Mouse (Mus musculus) splenic B cell, adult 2 months (primary cell): ENCODE measurements around the gene Smarcd1.
"Not testable (repeated sequence)": the region's sequence is repeated elsewhere in the genome, so short reads cannot be mapped to it uniquely, and the experiment has no call there.

Experiments used
- DNase-seq: peaks from one replicate; pipeline ENCODE4 v3.0.0-alpha.2; 2011; ENCODE audit warnings: low read depth, low spot score
- H3K27me3 ChIP-seq: 2 replicates; pipeline ENCODE4 v1.6.1; 2012; ENCODE audit warnings: mild to moderate bottlenecking, low read length, moderate library complexity, mixed read lengths; ENCODE audit not compliant: control insufficient read depth, poor library complexity, insufficient read depth, severe bottlenecking
- H3K36me3 ChIP-seq: 2 replicates; pipeline ENCODE4 v1.6.1; 2012; ENCODE audit warnings: mild to moderate bottlenecking, low read length, moderate library complexity, mixed read lengths; ENCODE audit not compliant: control insufficient read depth, poor library complexity, insufficient read depth, severe bottlenecking

Gene Smarcd1

DNA sequence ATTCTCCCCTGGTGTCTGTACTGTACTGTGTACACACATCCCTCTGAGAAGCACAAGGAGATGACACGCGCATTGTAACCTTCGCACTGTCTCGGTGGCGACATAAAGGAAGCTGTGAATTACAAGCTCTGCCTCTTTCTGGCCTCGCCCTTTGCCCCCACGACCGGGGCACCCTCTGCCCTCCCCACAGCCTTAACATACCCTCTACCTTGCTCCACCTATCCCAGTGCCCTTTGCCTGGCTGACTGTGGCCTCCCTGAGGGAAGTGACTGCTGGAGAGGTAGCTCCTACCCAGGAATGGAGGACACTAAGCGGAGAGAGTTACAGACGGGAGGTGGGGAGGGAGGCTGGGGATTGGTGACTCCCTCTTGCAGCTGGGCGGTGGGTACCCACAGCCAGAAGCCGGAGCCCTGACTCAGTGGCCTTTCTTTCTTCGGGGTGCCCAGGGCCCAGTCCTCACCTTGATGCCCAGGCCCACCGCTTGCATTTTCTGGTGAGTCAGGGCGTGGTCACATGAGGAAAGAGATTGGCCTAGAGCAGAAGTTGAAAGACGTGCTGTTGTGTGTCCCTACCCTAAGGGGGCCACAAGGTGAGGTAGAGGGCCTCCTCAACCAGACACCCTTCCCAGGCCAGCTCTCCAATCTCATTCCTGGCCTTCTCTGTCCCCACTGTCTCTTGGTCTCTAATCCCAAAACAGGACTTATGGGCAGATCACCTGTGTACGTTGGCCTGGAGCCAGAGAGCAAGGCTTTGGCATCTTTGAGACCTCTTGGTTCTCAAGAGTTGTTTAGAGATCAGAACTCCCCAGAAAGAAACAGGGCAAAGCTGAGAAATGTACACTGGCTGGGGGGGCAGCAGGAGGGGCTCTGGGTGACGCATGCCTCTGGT lies 1.5 kb upstream of the Smarcd1 start:
- DNase-seq: no peak
- Histone ChIP-seq H3K27me3 (no peaks in the 10 kb centered on the region), H3K36me3 (no peaks in the 10 kb centered on the region)

DNA sequence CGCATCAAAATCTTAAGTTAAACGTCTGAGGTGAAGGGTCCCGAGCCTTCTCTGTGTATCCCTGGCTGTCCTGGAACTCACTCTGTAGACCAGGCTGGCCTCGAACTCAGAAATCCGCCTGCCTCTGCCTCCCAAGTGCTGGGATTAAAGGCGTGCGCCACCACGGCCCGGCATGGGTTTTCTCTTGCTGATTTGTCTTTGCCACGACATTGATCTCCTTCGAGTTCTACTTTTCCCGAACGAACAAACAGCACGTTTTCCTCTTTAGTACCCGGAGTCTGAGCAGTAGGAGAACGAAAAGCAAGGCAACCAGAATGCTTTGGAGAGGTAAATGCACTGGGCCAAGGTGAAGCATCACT lies 310 bp upstream of the Smarcd1 start:
- H3K27me3 ChIP-seq, H3K36me3 ChIP-seq, DNase-seq: not testable (repeated sequence)

- Histone ChIP-seq H3K27me3 (no peaks in the 10 kb centered on the region), H3K36me3 (no peaks in the 10 kb centered on the region)
- peak; percentile 18 for DNase-seq
Observed at GRCm38 (mm10) chr15:99703104-99703503, 1.2 kb downstream of the Smarcd1 start.

DNA sequence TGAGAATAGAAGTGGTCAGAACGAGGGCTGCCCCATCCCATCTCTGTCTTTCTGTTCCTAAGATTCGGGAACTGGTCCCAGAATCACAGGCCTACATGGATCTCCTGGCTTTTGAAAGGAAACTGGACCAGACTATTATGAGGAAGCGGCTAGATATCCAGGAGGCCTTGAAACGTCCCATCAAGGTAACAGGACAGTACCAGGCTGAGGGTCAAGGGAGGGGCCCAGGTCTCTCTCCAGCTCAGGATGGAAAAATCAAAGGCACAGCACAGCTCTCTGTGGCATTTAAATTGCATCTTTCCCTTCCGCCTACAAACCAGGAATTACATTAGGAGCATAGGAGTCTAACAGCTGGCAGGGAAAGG lies 1.7 kb downstream of the Smarcd1 start:
- no peaks in the 10 kb centered on the region for H3K36me3 ChIP-seq
- no peaks in the 10 kb centered on the region for H3K27me3 ChIP-seq
- DNase-seq: no peak

- no peaks in the 10 kb centered on the region for H3K27me3 ChIP-seq
- 0 out of 2 replicates have a peak, but pooled peaks cover under 1% of the 10 kb centered on the region for H3K36me3 ChIP-seq
- no peak for DNase-seq
Observed at GRCm38 (mm10) chr15:99704041-99704681, 2.2 kb downstream of the Smarcd1 start.

GRCm38 (mm10) chr15:99704881-99705280 lies 3.0 kb downstream of the Smarcd1 start:
- Histone ChIP-seq H3K27me3 (no peaks in the 10 kb centered on the region), H3K36me3 (0 out of 2 replicates have a peak, but pooled peaks cover 5% of the 10 kb centered on the region)
- DNase-seq: no peak

- peak; percentile 83 for DNase-seq
Observed at GRCm38 (mm10) chr15:99705440-99706048, 3.6 kb downstream of the Smarcd1 start, which contains the start of gene Gm17349. Gm17349 (minus strand) TSS chr15:99705490.

GRCm38 (mm10) chr15:99708176-99708575 lies 6.2 kb downstream of the Smarcd1 start:
- DNase-seq: no peak
- Histone ChIP-seq H3K27me3 (no peaks in the 10 kb centered on the region), H3K36me3 (peaks cover 14% of the 10 kb centered on the region)

More at GRCm38 (mm10) chr15:99705440-99706048, 3.6 kb downstream of the Smarcd1 start, which contains the start of gene Gm17349:
- peaks cover 7% of the 10 kb centered on the region for H3K36me3 ChIP-seq
- H3K27me3 ChIP-seq: no peaks in the 10 kb centered on the region

DNA sequence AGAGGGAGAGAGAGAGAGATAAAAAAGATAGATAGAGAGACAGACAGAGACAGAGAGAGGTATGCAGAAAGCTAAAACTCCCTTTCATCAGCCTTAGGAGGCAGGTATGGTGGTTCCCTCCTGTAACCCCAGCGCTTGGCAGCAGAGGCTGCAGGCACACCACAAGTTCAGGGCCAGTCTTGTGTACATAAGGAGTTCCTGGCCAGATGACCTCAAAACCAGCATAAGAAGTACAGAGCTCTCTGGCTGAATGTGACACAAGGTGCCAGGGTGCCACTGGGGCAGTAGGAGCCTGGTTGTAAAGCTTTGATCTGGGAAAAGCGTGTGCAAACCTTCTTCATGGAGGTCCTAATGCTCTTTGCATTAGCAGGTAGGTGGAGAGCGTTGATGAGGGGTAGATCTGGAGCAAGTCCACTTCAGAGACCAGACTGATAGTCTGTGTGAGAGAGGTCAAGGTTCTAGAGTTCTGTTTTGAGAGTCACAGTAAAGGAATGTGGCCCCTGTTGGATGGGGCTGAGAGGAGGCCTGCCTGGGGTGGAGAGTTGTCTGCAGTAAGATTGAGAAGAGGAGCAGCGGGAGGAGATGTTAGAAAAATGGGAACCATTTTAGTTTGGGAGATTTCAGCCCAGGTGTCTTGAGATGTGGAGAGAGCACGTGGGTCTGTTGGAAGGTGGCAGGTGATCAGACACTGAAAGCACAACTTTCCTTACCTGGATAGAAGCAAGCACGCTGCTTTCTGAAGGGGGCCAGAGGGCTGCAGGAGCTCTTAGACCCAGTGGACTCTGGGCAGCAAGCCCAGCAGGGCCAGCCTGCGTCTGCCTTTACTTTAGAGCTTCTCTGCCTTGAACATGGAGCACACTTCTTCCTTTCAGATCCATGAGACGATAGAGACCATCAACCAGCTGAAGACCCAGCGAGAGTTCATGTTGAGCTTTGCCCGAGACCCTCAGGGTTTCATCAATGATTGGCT lies 8.6 kb downstream of the Smarcd1 start:
- no peaks in the 10 kb centered on the region for H3K27me3 ChIP-seq
- DNase-seq: no peak
- H3K36me3 ChIP-seq: peaks cover 15% of the 10 kb centered on the region

- no peak for DNase-seq
- peaks cover 15% of the 10 kb centered on the region for H3K36me3 ChIP-seq
- H3K27me3 ChIP-seq: no peaks in the 10 kb centered on the region
Observed at GRCm38 (mm10) chr15:99711491-99711890, 9.6 kb downstream of the Smarcd1 start.

GRCm38 (mm10) chr15:99712666-99713559 lies 11.0 kb downstream of the Smarcd1 start:
- Histone ChIP-seq H3K36me3 (peaks cover 15% of the 10 kb centered on the region), H3K27me3 (no peaks in the 10 kb centered on the region)
- no peak for DNase-seq

DNA sequence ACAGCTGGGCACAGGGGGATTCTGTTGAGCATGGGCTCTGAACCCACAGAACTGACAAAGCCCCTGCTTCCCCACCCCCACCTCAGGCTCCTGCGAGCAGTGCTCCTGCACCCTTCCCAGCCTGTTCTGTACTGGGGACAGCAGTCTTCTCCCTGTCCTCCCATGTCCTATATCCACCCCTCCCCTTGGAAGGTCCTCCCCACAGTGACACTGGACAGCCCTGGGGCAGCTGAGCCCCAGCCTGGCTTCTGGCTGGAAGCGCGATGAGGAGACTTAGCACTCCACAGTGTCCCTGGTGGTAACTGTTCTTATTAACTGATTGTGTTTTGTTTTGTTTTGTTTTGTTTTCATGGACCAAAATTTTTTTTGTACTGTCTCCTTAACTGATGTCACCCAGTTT lies 11.6 kb downstream of the Smarcd1 start:
- peaks cover 15% of the 10 kb centered on the region for H3K36me3 ChIP-seq
- DNase-seq: no peak
- no peaks in the 10 kb centered on the region for H3K27me3 ChIP-seq

DNA sequence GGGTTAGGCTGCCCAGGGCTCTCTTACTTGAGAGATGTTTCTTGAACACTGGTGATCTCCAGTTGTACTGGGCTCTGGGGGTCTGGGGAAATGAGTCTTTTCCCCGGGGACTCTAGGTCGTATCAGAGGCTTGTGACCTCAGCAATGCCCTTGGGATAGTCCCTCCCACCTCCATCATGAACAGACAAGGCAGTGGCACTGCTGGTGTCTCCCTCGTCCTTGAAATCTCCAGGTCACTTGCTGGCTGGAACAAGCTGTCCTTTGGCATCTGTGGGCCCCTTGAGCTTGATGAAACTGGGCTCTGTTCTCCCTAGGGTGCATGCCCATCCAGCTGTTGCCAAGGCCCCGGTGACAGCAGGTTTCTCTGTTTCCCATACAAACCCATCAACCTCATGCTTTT lies 12.3 kb downstream of the Smarcd1 start:
- no peak for DNase-seq
- Histone ChIP-seq H3K27me3 (no peaks in the 10 kb centered on the region), H3K36me3 (peaks cover 15% of the 10 kb centered on the region)
